Mouse (Mus musculus) effector memory CD4-positive, alpha-beta T cell, adult 7 months (primary cell): ENCODE data around the gene D030056L22Rik. TPM values are rescaled to one million over a fixed set of nuclear protein-coding genes. Genes with fewer than 3 reads are reported as not detected.

ENCODE experiments used
- polyA plus RNA-seq: library from polyadenylated mRNA; unstranded; fragments of 100-300 nt; shearing (Covaris generic); gene quantifications from one replicate; pipeline ENCODE4 v1.2.1, GENCODE M21; 2017

Gene D030056L22Rik
- polyA plus RNA-seq, result 47.8 TPM

DNA sequence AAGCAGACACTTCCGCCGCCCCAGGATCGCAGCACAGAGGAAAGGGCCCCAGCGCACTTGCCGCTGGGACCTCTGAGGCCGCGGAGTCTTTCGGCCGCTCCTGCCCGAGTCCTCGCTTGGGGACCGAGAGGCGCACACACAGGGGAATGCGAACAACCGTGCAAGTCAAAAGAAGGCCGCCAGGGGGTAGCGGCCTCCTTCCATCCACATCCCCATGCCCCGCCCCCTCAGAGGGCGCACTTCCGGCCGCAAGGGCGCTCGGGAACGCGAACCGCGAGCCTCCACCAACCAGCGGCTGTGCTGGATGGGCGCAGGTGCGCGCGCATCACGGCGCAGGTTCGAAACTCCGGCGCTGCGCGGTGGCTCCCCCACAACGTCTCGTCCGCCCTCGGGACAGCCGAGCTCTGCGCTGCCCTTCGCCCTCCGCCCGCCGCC is at the start of gene D030056L22Rik:
D030056L22Rik (plus strand) TSS at position 328 of the 435 bp plus-strand sequence.

DNA sequence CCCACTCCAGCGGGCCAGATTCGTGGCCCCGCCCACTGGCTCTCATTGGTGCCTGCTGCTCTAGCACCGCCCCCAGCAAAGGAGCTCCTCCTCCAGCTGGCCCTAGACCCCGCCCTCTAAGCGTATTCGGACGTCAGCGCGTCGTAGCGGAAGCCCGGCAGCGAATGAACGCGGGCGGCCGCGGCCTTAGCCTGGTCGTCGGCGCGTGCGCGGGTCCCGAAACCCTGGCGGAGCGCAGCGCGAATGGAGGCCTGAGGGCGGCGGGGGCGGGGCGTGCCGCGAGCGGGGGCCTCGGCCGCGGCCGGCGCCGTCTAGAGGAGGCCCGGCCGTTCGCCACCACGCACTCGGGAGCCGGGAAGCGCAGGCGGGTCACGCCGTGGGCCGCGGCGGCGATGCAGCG is 42.4 kb upstream of the D030056L22Rik start, which contains the start of gene Carnmt1:
Carnmt1 (plus strand) TSS at position 157 of the 400 bp plus-strand sequence.

DNA sequence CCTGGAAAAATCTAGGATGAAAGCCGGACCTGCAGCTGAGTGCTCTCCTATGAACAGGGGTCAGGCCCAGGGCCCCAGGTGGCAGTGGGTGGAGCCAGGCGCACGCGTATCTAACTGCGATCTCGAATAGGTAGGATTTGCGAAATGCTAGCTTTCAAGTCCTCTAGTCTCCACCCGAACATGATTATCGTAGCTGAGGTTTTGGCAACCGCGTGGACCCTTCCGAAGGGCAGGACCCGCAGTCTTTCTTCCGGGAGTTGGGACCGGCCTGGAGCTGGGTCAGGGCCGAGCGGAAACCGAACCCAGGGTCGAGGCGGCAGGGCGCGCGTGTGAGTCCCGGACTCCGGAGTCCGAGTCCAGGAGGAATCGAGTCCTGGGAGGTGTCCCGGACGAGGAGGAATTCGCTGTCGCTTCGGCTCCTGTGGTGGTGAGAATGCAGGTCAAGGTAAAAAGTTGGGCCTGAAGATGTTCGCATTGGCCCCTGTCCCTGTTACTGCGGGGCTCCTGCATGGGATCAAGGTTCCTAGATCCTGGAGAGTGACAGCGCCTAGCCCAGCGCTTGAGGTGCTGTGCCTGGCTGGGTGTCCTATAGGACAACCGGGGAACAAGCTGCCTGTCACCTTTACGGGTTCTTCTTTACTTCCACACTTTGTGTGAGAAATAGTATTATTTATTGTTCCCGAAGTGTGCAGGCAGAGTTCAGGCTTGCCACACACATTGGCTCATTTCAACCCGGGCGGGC is 36.8 kb downstream of the D030056L22Rik start, which contains the start of gene Trpm6:
Trpm6 (plus strand) TSS at position 386 of the 742 bp plus-strand sequence.

Other genes with a start within 250 kb of the D030056L22Rik start
- gene Ostf1, start 81.4 kb upstream of the D030056L22Rik start, polyA plus RNA-seq, result 588 TPM
- 158 TPM for gene Nmrk1, start 81.2 kb upstream of the D030056L22Rik start, polyA plus RNA-seq
- 33.0 TPM for gene Carnmt1, start 42.4 kb upstream of the D030056L22Rik start, polyA plus RNA-seq
- 4.2 TPM for gene Trpm6, start 36.8 kb downstream of the D030056L22Rik start, polyA plus RNA-seq